Mouse (Mus musculus): ENCODE measurements at regions not wholly inside any gene's neighbourhood (a gene's known extent, or its start where the extent isn't known, plus 50 kb on each side); places are given as distances from the start of the nearest gene placed in this dataset.

DNA sequence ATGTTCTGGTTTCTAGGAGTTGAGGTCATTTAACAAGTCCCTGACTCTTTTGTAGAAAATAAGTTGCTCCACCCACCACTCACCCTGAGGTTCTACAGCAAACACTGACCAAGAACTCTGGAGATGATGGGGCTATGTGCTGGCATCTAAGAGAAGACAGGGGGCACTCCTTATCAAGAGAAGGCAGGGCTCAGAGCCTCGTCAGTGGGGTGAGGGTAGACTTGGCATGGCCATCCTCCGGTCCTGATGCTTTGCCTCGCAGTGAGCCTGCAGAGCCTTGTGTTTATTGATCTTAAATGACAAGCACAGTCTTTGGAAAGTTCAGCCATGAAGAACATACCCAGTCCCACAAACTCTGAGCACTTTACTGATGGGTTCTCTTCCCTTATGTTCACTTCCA lies 370.1 kb upstream of the 3110018I06Rik start:
- DNase-seq (ENCODE audit: low spot score): no peak

GRCm38 (mm10) chr12:107119076-107119475 lies 369.4 kb upstream of the 3110018I06Rik start:
- DNase-seq (ENCODE audit: low spot score): no peak

DNA sequence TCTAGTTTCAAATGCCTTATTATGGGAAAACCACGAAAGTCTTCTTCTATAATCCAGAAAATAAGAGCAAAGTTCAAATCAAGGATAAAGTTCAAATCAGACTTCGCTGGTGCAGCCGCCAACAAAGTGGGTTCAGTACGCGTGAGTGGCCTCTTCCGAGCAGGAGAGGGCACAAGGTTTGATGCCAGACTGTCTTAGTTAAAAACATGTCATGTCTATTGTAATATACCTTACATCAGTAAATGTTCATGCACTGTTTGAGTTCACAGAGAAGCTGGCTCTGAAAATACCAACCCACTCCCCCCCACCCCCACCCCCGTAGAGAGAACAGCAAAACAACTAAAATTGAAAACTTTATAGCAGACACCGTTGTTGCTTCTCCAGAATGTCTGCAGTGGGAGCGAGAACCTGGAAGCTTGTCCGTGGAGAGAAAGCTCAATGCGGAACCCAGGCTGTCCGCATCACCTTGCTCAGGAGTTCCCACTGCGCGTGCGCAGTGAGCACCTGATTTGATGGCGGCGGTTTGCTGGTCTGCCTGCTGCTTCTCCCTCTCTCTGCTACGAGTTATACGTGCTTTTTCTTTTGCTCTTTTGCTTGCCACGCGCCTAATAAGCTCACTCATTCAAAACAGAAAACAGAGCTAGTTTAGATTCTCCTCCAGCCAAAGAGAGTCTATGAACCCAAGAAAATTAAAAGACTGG lies 367.8 kb upstream of the 3110018I06Rik start:
- DNase-seq (ENCODE audit: low spot score): no peak

- DNase-seq (ENCODE audit: low spot score): no peak
Observed at GRCm38 (mm10) chr12:107121990-107122389, 366.4 kb upstream of the 3110018I06Rik start.

DNA sequence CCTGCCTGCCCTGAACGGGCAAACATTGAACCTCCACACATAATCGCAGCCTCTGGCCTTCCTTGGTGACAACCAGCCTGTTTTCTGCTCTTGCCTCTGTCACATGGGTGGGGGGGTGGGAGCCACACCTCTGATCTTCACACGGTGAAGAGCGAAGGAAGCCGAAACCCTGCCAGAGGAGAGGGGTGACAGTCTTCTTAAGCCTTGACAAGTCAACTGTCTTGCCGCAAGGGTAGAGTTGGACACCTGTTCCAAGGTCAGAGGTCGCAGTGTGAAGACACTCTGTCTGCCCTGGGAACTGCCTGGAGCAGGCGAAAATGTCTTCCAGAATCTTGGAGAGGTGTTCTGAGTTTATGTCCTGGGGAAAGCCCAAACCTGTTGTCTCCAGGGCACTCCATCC lies 364.8 kb upstream of the 3110018I06Rik start:
- no peak for DNase-seq (ENCODE audit: low spot score)

DNA sequence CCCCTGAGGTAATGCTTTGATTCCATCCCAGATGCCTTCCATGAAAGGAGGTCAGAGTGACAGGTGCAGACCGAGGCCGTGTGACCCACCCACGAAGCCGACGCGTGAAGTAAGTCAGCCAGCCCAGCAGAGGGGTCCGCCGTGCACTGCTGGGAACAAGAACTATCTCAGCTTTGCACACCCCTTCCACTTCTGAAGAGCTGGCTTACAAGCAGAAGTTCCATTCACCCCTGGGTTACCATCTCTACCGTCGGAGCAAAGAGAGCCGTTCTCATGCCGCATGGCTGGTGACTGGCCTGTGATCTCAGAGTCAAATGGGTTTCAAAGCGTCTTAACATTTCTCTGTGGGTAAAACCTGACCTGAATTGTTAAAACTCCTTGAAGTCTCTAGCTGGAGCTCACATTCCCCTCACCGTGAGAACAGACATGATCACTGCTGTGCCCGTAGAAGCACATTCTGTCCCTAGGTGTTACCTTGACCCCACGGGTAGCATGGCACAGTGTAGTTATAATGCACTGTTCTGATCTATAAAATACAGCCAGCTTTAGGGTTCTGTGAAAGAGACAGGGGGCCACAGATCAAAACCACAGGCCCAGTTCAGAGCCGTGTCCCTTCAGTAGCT lies 364.1 kb upstream of the 3110018I06Rik start:
- no peak for DNase-seq (ENCODE audit: low spot score)

- no peak for DNase-seq (ENCODE audit: low spot score)
Observed at GRCm38 (mm10) chr12:107125201-107125600, 363.2 kb upstream of the 3110018I06Rik start.

DNA sequence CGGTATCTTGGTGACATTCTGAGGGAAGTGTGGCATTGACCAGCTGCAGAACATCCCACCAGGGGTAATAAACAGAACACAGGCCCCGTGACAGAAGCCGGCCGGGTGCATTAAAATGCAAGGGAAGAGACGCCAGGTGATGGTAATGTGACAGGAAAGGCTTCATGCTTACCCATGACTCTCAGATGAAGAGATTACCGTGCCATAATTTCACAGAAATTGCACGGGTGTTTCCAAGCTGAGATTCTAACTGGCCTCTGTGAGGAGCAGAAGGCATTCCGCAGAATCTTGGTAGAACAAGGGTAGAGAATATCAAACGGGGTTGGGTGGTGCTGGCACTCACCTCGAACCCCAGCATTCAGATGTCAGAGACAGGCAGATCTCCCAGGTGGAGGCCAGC lies 362.4 kb upstream of the 3110018I06Rik start:
- DNase-seq (ENCODE audit: low spot score): no peak

GRCm38 (mm10) chr12:107127591-107127990 lies 360.8 kb upstream of the 3110018I06Rik start:
- no peak for DNase-seq (ENCODE audit: low spot score)

GRCm38 (mm10) chr12:107129232-107129631 lies 359.2 kb upstream of the 3110018I06Rik start:
- DNase-seq (ENCODE audit: low spot score): no peak

DNA sequence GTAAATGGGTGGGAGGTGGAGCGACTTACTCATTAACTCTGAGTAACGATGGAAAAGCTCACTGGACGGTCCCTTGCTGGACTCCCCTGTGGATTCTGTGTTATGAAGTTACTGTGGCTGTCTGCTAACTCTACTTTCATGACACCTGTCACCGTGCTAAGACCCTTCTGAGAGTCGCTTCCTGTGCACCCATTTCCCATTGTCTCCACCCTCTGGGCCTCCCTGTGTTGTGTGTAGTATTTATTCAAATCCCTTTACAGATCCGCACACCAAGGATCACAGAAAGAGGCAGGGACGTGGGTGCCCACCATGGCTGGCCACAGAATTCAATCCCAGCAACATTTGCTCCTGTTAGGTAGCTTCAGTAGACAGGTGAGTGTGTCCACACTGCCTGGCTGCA lies 357.1 kb upstream of the 3110018I06Rik start:
- DNase-seq (ENCODE audit: low spot score): no peak

- DNase-seq (ENCODE audit: low spot score): no peak
Observed at GRCm38 (mm10) chr12:107131841-107132240, 356.6 kb upstream of the 3110018I06Rik start.

- no peak for DNase-seq (ENCODE audit: low spot score)
Observed at GRCm38 (mm10) chr12:107132501-107132900, 355.9 kb upstream of the 3110018I06Rik start.

DNA sequence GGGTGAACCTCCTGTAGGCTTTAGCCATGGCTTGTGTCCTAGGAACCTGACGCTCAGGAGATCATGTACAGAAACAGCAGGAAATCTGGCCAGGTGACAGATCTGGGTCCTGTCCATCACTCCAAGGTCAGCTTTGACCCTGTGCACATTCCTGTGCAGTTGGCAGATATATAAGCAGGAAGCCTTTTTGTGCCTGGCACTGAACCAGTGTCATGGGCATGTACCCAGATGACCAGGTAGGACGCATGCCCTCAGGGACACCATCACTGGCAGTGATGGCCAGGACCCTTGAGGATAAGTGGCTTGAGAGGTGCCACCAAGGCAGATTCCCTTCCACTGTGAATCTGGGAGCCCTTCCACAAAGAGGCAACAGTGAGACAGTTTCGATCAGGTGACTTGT lies 354.1 kb upstream of the 3110018I06Rik start:
- no peak for DNase-seq (ENCODE audit: low spot score)

GRCm38 (mm10) chr12:107138677-107139400 lies 349.6 kb upstream of the 3110018I06Rik start:
- no peak for DNase-seq (ENCODE audit: low spot score)

GRCm38 (mm10) chr12:107140957-107141595 lies 347.4 kb upstream of the 3110018I06Rik start:
- DNase-seq (ENCODE audit: low spot score): no peak

GRCm38 (mm10) chr12:107142226-107142625 lies 346.2 kb upstream of the 3110018I06Rik start:
- DNase-seq (ENCODE audit: low spot score): no peak

DNA sequence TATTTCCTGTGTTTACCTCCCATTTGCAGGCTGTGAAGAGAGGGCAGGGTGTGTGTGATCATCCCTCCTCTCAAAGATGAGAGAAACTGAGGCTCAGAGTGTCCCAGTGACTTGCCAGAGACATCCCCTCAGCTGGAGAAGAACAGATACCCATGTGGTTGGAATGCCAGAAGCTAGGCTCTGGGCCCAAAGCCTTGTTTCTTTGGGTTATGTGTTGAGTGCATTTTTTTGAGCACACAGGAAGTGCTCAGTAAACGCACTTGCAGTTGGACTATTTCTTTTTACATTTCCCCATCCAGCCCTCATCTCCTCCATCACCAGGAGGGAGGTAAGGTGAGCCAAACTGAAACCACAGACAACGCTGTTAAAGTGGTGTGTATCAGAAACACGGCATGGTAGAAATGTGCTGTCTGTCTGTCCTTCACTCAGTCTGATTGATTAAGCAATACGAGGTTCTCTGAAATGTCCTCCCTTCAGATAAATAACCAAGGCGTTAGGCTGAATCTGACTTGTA lies 341.8 kb upstream of the 3110018I06Rik start:
- no peak for DNase-seq (ENCODE audit: low spot score)

DNA sequence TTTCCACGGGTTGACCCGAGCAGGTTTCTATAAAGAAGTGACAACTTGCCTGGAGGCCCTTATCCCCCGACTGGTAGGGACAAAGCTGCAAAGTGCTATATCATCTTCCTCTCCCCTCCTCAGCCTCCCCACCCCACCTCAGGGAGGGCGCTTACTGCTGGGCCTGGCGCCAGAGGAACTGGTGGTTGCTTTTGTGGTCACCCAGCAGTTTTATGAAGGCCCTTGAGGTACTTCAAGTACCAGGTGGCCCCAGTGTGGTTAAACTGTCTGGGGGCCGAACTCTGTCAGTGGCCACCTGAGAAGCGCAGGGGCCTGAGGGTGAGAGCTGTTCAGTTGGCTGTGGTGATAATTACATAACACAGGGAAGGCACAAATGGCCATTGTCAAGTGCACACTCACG lies 340.0 kb upstream of the 3110018I06Rik start:
- DNase-seq (ENCODE audit: low spot score): no peak

DNA sequence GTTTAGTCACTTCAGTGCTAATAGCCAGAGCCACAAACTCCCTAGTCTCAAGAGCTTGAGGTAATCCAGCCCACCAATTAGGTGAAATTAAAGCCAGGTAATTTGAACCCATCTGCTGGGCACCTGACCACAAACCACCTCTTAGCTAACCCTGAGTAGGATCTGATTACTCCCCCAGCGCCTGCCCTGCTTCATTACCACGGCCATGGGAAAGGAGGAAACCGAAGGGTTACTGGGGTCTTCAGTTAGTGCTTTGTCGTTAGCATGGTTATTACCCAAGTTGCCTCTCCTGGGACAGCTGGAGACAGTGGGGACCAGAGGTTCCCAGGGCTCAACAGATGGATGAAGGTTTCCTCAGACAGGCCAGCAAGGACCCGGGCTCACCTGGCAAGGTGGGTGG lies 337.3 kb upstream of the 3110018I06Rik start:
- no peak for DNase-seq (ENCODE audit: low spot score)

GRCm38 (mm10) chr12:107154668-107155067 lies 333.8 kb upstream of the 3110018I06Rik start:
- no peak for DNase-seq (ENCODE audit: low spot score)

- DNase-seq (ENCODE audit: low spot score): no peak
Observed at GRCm38 (mm10) chr12:107156791-107157428, 331.5 kb upstream of the 3110018I06Rik start.

All from ovary, postnatal 10 days (tissue).